Mouse (Mus musculus) stomach, embryonic 15.5 days (tissue): ENCODE results near the gene Suclg2. TPM values are rescaled to one million over a fixed set of nuclear protein-coding genes. Genes with fewer than 3 reads are reported as not detected.
A peak's percentile ranks its signal among the peaks of the same experiment; 100 is the strongest.

ENCODE experiments used
- ATAC-seq: fragments of 200-750 bp; cut with Nextera tagmentation; 2 replicates; pipeline ENCODE4 v1.8.0; 2017; ENCODE audit warnings: low read depth, moderate number of reproducible peaks, moderate TSS enrichment; ENCODE audit not compliant: insufficient read depth, low FRiP score
- H3K27ac ChIP-seq: fragments of 300-500 bp; sonication (generic); 2 replicates; pipeline ENCODE4 v1.5.1; 2015; ENCODE audit warnings: mild to moderate bottlenecking, inconsistent platforms
- H3K27me3 ChIP-seq: fragments of 300-500 bp; sonication (generic); replicated peaks from 2 replicates; pipeline ENCODE4 v1.6.1; 2015; ENCODE audit warnings: inconsistent platforms
- H3K36me3 ChIP-seq: fragments of 300-500 bp; sonication (generic); 2 replicates; pipeline ENCODE4 v1.6.1; 2015; ENCODE audit warnings: inconsistent platforms
- H3K4me1 ChIP-seq: fragments of 300-500 bp; sonication (generic); 2 replicates; pipeline ENCODE4 v1.6.1; 2015; ENCODE audit warnings: inconsistent platforms
- H3K4me2 ChIP-seq: fragments of 300-500 bp; sonication (generic); 2 replicates; pipeline ENCODE4 v1.6.1; 2015; ENCODE audit warnings: mild to moderate bottlenecking, inconsistent platforms
- H3K4me3 ChIP-seq: fragments of 300-500 bp; sonication (generic); replicated peaks from 2 replicates; pipeline ENCODE4 v1.5.1; 2015; ENCODE audit warnings: inconsistent platforms
- H3K9ac ChIP-seq: fragments of 300-500 bp; sonication (generic); 2 replicates; pipeline ENCODE4 v1.6.1; 2015; ENCODE audit warnings: inconsistent platforms
- H3K9me3 ChIP-seq: fragments of 300-500 bp; sonication (generic); 2 replicates; pipeline ENCODE4 v1.6.1; 2016; ENCODE audit warnings: inconsistent platforms
- WGBS: fragments of 180-500 bp; shearing (Covaris S2); methylation state at CpG from one replicate; pipeline ENCODE4 v1.1.7; 2015; 5-methylcytosine and 5-hydroxymethylcytosine counted together
- polyA plus RNA-seq: library from polyadenylated mRNA; unstranded; fragments of >200 nt; fragmentation: Nextera tagmentation; extraction: Ambion mirVana; gene quantifications from 2 replicates; pipeline ENCODE4 v1.2.1, GENCODE M21; 2015

The Suclg2 gene
- polyA plus RNA-seq, 1 experiment from 2014 or later: 86.6 TPM

- 61% methylated on average over 7 of the region's 7 CpGs for WGBS
- ATAC-seq: peak; percentile 39; the same call in 1 of the 2 replicates
- no peak overlapping the region for H3K27ac ChIP-seq
Observed at GRCm38 (mm10) chr6:95484183-95484818, 234.3 kb downstream of the Suclg2 start.

DNA sequence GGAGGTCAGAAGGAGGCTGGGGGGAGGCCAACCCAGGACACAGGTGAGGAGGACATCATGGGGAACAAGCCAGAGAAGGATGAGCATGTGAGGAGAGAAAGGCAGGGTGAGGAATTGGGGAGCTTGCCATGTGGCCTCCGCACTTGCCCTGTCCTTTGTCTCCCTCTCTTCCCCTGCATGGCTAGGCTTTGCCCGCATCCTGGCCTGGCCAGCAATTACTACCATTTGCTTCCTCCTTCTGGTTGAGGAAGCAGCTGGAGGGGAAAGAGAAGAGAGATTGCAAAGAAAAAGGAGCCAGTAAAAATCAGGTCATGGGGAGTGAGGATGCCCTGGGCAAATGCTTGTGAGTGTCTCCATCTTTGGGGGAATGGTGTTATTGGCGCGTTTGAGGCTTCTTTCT, 234.9 kb downstream of the Suclg2 start:
- no peak overlapping the region for H3K9ac ChIP-seq
- H3K4me3 ChIP-seq: no peak overlapping the region
- ATAC-seq: no peak
- no peaks in the 10 kb centered on the region for H3K27me3 ChIP-seq
- 94% methylated on average over 3 of the region's 4 CpGs for WGBS
- H3K4me1 ChIP-seq: no peaks in the 10 kb centered on the region
- no peaks in the 10 kb centered on the region for H3K9me3 ChIP-seq
- no peak overlapping the region for H3K4me2 ChIP-seq
- H3K27ac ChIP-seq: no peak overlapping the region
- H3K36me3 ChIP-seq: no peaks in the 10 kb centered on the region

More at GRCm38 (mm10) chr6:95484183-95484818, 234.3 kb downstream of the Suclg2 start:
- Histone ChIP-seq H3K4me1 (no peaks in the 10 kb centered on the region), H3K27me3 (no peaks in the 10 kb centered on the region), H3K36me3 (no peaks in the 10 kb centered on the region), H3K9ac (no peak overlapping the region), H3K4me3 (no peak overlapping the region), H3K9me3 (no peaks in the 10 kb centered on the region), H3K4me2 (no peak overlapping the region)

DNA sequence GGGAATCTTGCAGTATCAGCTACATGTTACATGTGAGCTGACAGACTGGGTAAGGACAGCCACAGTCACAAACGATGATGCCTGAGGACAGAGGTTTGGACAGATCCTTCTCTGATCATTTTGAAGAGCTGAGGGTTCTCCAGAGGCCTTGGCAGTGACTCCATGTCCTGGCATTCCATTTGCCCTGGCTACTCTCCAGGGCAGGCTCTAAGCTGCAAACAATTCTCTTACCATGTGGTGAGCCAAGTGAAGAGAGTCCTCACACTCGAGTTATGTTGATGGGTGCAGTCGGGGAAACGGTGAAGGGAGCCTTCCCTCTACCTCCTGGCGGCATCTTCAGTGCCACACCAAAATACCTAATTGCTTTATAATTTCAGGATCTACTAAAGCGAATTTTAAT, 235.5 kb downstream of the Suclg2 start:
- no peak for ATAC-seq
- H3K27ac ChIP-seq: no peak overlapping the region
- no peaks in the 10 kb centered on the region for H3K27me3 ChIP-seq
- 84% methylated on average over 6 of the region's 6 CpGs for WGBS
- H3K4me1 ChIP-seq: no peaks in the 10 kb centered on the region
- no peak overlapping the region for H3K9ac ChIP-seq
- no peak overlapping the region for H3K4me3 ChIP-seq
- no peaks in the 10 kb centered on the region for H3K36me3 ChIP-seq
- no peaks in the 10 kb centered on the region for H3K9me3 ChIP-seq
- no peak overlapping the region for H3K4me2 ChIP-seq

DNA sequence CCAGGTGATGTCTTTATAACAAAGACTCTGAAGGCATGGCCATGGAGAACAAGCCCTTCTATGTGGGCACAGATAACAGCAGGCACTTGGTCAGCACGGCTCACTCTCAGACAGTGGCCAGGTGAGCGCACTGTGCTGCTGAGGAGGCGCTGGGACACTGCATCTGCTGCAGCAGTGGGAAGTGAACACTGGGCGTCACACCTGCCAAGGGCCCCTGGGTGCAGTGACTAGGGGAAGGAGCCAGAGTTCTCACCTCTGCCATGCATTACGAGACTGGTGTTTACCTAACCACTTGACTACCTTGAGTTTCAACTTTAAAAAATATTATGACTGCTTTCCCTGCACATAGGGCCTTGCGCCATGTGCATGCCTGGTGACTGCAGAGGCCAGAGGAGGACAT, 238.8 kb downstream of the Suclg2 start:
- no peaks in the 10 kb centered on the region for H3K27me3 ChIP-seq
- no peak overlapping the region for H3K27ac ChIP-seq
- WGBS: 92% methylated on average over 6 of the region's 6 CpGs
- no peaks in the 10 kb centered on the region for H3K9me3 ChIP-seq
- H3K36me3 ChIP-seq: no peaks in the 10 kb centered on the region
- no peaks in the 10 kb centered on the region for H3K4me1 ChIP-seq
- H3K4me3 ChIP-seq: no peak overlapping the region
- ATAC-seq: no peak; the same call in 1 of the 2 replicates
- no peak overlapping the region for H3K9ac ChIP-seq
- no peak overlapping the region for H3K4me2 ChIP-seq

- no peak overlapping the region for H3K9ac ChIP-seq
- no peak overlapping the region for H3K4me3 ChIP-seq
- ATAC-seq: no peak
- WGBS: 43% methylated on average over 7 of the region's 7 CpGs
- no peaks in the 10 kb centered on the region for H3K36me3 ChIP-seq
- H3K27ac ChIP-seq: peak overlapping the region; percentile 32; the same call in 1 of the 2 replicates
- H3K27me3 ChIP-seq: no peaks in the 10 kb centered on the region
- no peak overlapping the region for H3K4me2 ChIP-seq
- H3K4me1 ChIP-seq: no peaks in the 10 kb centered on the region
- no peaks in the 10 kb centered on the region for H3K9me3 ChIP-seq
Observed at GRCm38 (mm10) chr6:95469521-95469920, 249.1 kb downstream of the Suclg2 start.

- ATAC-seq: no peak
- Histone ChIP-seq H3K27me3 (no peaks in the 10 kb centered on the region), H3K27ac (no peak overlapping the region), H3K36me3 (no peaks in the 10 kb centered on the region), H3K9ac (no peak overlapping the region), H3K9me3 (no peaks in the 10 kb centered on the region), H3K4me2 (no peak overlapping the region), H3K4me3 (no peak overlapping the region), H3K4me1 (no peaks in the 10 kb centered on the region)
- WGBS: 73% methylated on average over 4 of the region's 4 CpGs
Observed at GRCm38 (mm10) chr6:95465322-95465721, 253.3 kb downstream of the Suclg2 start.

GRCm38 (mm10) chr6:95459372-95459771, 259.2 kb downstream of the Suclg2 start:
- no peak overlapping the region for H3K4me3 ChIP-seq
- no peak overlapping the region for H3K27ac ChIP-seq
- no peaks in the 10 kb centered on the region for H3K9me3 ChIP-seq
- whole genome bisulfite sequencing: 30% methylated on average over 3 of the region's 3 CpGs
- no peak for ATAC-seq
- no peaks in the 10 kb centered on the region for H3K27me3 ChIP-seq
- H3K4me2 ChIP-seq: no peak overlapping the region
- H3K36me3 ChIP-seq: no peaks in the 10 kb centered on the region
- H3K9ac ChIP-seq: no peak overlapping the region
- H3K4me1 ChIP-seq: no peaks in the 10 kb centered on the region

GRCm38 (mm10) chr6:95446151-95446550, 272.4 kb downstream of the Suclg2 start:
- H3K4me2 ChIP-seq: no peak overlapping the region
- H3K9ac ChIP-seq: no peak overlapping the region
- no peaks in the 10 kb centered on the region for H3K4me1 ChIP-seq
- H3K9me3 ChIP-seq: no peaks in the 10 kb centered on the region
- no peaks in the 10 kb centered on the region for H3K27me3 ChIP-seq
- WGBS: 87% methylated on average over 2 of the region's 2 CpGs
- ATAC-seq: no peak
- no peaks in the 10 kb centered on the region for H3K36me3 ChIP-seq
- H3K4me3 ChIP-seq: no peak overlapping the region
- no peak overlapping the region for H3K27ac ChIP-seq

DNA sequence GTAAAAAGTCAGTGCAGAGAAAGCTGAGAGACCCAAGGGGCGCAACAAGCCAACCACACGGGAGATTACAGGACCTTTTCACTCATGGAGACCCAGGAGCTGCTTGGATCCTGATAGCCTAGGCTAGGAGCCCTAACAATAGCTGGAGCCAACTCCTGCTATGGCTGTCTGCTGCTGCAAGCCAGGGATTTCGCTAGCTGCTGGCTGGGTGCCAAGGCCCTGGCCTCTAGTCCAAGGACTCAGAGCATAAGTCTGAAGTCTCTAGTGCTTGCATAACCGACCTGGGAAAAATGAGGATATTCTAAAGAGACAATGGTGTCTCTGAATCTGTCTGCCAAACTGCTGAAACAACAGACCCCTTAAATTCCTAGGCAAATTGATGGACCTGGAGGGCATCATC, 273.6 kb downstream of the Suclg2 start:
- H3K4me1 ChIP-seq: no peaks in the 10 kb centered on the region
- no peak overlapping the region for H3K9ac ChIP-seq
- no peaks in the 10 kb centered on the region for H3K27me3 ChIP-seq
- H3K4me2 ChIP-seq: no peak overlapping the region
- H3K27ac ChIP-seq: no peak overlapping the region
- 69% methylated on average over 4 of the region's 4 CpGs for WGBS
- H3K4me3 ChIP-seq: no peak overlapping the region
- no peaks in the 10 kb centered on the region for H3K36me3 ChIP-seq
- H3K9me3 ChIP-seq: no peaks in the 10 kb centered on the region
- no peak for ATAC-seq
